Mouse (Mus musculus): ENCODE results near the gene Gmppa.

DNA sequence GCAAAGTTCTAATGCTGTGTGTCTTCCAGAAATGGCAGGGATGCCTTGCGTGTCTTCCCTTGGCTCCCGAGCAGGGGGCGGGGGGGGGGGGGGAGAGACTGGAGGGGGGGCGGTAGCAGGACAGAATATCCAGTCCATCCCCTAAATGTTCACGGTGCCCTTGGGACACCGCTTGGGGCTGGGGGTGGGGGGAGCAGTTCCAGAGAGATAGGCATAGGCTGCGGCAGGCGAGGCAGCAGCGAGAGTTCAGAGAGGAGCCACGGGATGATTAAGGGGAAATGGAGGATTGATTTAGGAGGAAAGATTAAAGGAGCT, 21.9 kb downstream of the Gmppa start:
- TF ChIP-seq CTCF (IDR thresholded peaks at IDR 0.05; ENCODE audit: low read depth) (no peak), EP300 (IDR thresholded peaks at IDR 0.05; ENCODE audit: low read depth) (no peak)

Measured in liver, embryonic 14.5 days (tissue).